Mouse (Mus musculus): ENCODE data around the gene Arhgap45. TPM values are rescaled to one million over a fixed set of nuclear protein-coding genes. Genes with fewer than 3 reads are reported as not detected.
A peak's percentile ranks its signal among the peaks of the same experiment; 100 is the strongest.

Gene Arhgap45
- polyA plus RNA-seq, 1 experiment from 2014 or later, result 2.0 TPM

- no peaks in the 10 kb centered on the region for H3K9me3 ChIP-seq (ENCODE audit: control insufficient read depth, low read length)
- H3K4me2 ChIP-seq (replicated peaks; ENCODE audit: low read depth), result no peak overlapping the region
- ATAC-seq (ENCODE audit: low FRiP score, low TSS enrichment) (no peak), DNase-seq (ENCODE audit: low spot score) (no peak)
- no peak overlapping the region for H3K27ac ChIP-seq (replicated peaks)
- no peak overlapping the region for H3K9ac ChIP-seq (ENCODE audit: low read length)
- H3K36me3 ChIP-seq (ENCODE audit: control insufficient read depth, insufficient read depth, low read length), result peaks cover 35% of the 10 kb centered on the region
- no peaks in the 10 kb centered on the region for H3K27me3 ChIP-seq (ENCODE audit: control insufficient read depth, insufficient read depth, low read length)
- no peaks in the 10 kb centered on the region for H3K4me1 ChIP-seq (replicated peaks; ENCODE audit: control insufficient read depth, insufficient read depth)
- WGBS, result 73% methylated on average over 23 of the region's 23 CpGs
- no peak overlapping the region for H3K4me3 ChIP-seq (ENCODE audit: low read depth, low read length)
- TF ChIP-seq CTCF (IDR thresholded peaks at IDR 0.05; ENCODE audit: low read depth) (peak; percentile 55), EP300 (optimal IDR thresholded peaks at IDR 0.05) (no peak)
These were observed 47.6 kb downstream of the Arhgap45 start for GRCm38 (mm10) chr10:80063877-80064650.

GRCm38 (mm10) chr10:80069251-80069650 is 52.8 kb downstream of the Arhgap45 start:
- peaks cover 9% of the 10 kb centered on the region for H3K36me3 ChIP-seq (ENCODE audit: control insufficient read depth, insufficient read depth, low read length)
- H3K9ac ChIP-seq (ENCODE audit: low read length), result no peak overlapping the region
- DNase-seq (ENCODE audit: low spot score), result no peak
- no peak overlapping the region for H3K27ac ChIP-seq (replicated peaks)
- H3K4me1 ChIP-seq (replicated peaks; ENCODE audit: control insufficient read depth, insufficient read depth), result peaks cover 13% of the 10 kb centered on the region
- H3K4me2 ChIP-seq (replicated peaks; ENCODE audit: low read depth), result no peak overlapping the region
- WGBS, result 91% methylated on average over 6 of the region's 7 CpGs
- no peak overlapping the region for H3K4me3 ChIP-seq (ENCODE audit: low read depth, low read length)
- no peaks in the 10 kb centered on the region for H3K27me3 ChIP-seq (ENCODE audit: control insufficient read depth, insufficient read depth, low read length)
- no peaks in the 10 kb centered on the region for H3K9me3 ChIP-seq (ENCODE audit: control insufficient read depth, low read length)
- no peak for ATAC-seq (ENCODE audit: low FRiP score, low TSS enrichment)
- TF ChIP-seq EP300 (optimal IDR thresholded peaks at IDR 0.05) (no peak), CTCF (IDR thresholded peaks at IDR 0.05; ENCODE audit: low read depth) (no peak)

- TF ChIP-seq EP300 (optimal IDR thresholded peaks at IDR 0.05) (no peak), CTCF (IDR thresholded peaks at IDR 0.05; ENCODE audit: low read depth) (no peak)
- ATAC-seq (ENCODE audit: low FRiP score, low TSS enrichment), result no peak
- no peaks in the 10 kb centered on the region for H3K9me3 ChIP-seq (ENCODE audit: control insufficient read depth, low read length)
- no peak overlapping the region for H3K4me3 ChIP-seq (ENCODE audit: low read depth, low read length)
- H3K9ac ChIP-seq (ENCODE audit: low read length), result no peak overlapping the region
- peak overlapping the region; percentile 94; the same call in 1 of the 2 replicates for H3K27ac ChIP-seq (replicated peaks)
- H3K27me3 ChIP-seq (ENCODE audit: control insufficient read depth, insufficient read depth, low read length), result no peaks in the 10 kb centered on the region
- peaks cover 16% of the 10 kb centered on the region for H3K4me1 ChIP-seq (replicated peaks; ENCODE audit: control insufficient read depth, insufficient read depth)
- H3K4me2 ChIP-seq (replicated peaks; ENCODE audit: low read depth), result no peak overlapping the region
- H3K36me3 ChIP-seq (ENCODE audit: control insufficient read depth, insufficient read depth, low read length), result peaks cover 7% of the 10 kb centered on the region; the same call in 1 of the 2 replicates
- no peak for DNase-seq (ENCODE audit: low spot score)
- 94% methylated on average over 4 of the region's 4 CpGs for WGBS
These were observed 53.5 kb downstream of the Arhgap45 start for GRCm38 (mm10) chr10:80069948-80070450.

- H3K4me2 ChIP-seq (replicated peaks; ENCODE audit: low read depth), result 0 out of 2 replicates have a peak overlapping the region, but pooled peaks have one; percentile 27
- H3K36me3 ChIP-seq (ENCODE audit: control insufficient read depth, insufficient read depth, low read length), result peaks cover 7% of the 10 kb centered on the region; the same call in 1 of the 2 replicates
- no peaks in the 10 kb centered on the region for H3K9me3 ChIP-seq (ENCODE audit: control insufficient read depth, low read length)
- DNase-seq (ENCODE audit: low spot score), result peak; percentile 88
- ATAC-seq (ENCODE audit: low FRiP score, low TSS enrichment), result peak; percentile 82
- no peaks in the 10 kb centered on the region for H3K27me3 ChIP-seq (ENCODE audit: control insufficient read depth, insufficient read depth, low read length)
- peak overlapping the region; percentile 94 for H3K27ac ChIP-seq (replicated peaks)
- H3K4me1 ChIP-seq (replicated peaks; ENCODE audit: control insufficient read depth, insufficient read depth), result peaks cover 17% of the 10 kb centered on the region
- 38% methylated on average over 9 of the region's 9 CpGs for WGBS
- peak overlapping the region; percentile 38; the same call in 1 of the 2 replicates for H3K9ac ChIP-seq (ENCODE audit: low read length)
- no peak overlapping the region for H3K4me3 ChIP-seq (ENCODE audit: low read depth, low read length)
- TF ChIP-seq EP300 (optimal IDR thresholded peaks at IDR 0.05) (peak; percentile 16), CTCF (IDR thresholded peaks at IDR 0.05; ENCODE audit: low read depth) (no peak; the same call in 1 of the 2 replicates)
These were observed 54.5 kb downstream of the Arhgap45 start for GRCm38 (mm10) chr10:80070837-80071515.

GRCm38 (mm10) chr10:80071516-80071900 is 55.1 kb downstream of the Arhgap45 start:
- Histone ChIP-seq H3K4me3 (ENCODE audit: low read depth, low read length) (no peak overlapping the region), H3K9me3 (ENCODE audit: control insufficient read depth, low read length) (no peaks in the 10 kb centered on the region), H3K27me3 (ENCODE audit: control insufficient read depth, insufficient read depth, low read length) (no peaks in the 10 kb centered on the region), H3K27ac (replicated peaks) (peak overlapping the region; percentile 94), H3K9ac (ENCODE audit: low read length) (peak overlapping the region; percentile 38; the same call in 1 of the 2 replicates), H3K4me1 (replicated peaks; ENCODE audit: control insufficient read depth, insufficient read depth) (peaks cover 17% of the 10 kb centered on the region), H3K36me3 (ENCODE audit: control insufficient read depth, insufficient read depth, low read length) (peaks cover 7% of the 10 kb centered on the region; the same call in 1 of the 2 replicates), H3K4me2 (replicated peaks; ENCODE audit: low read depth) (0 out of 2 replicates have a peak overlapping the region, but pooled peaks have one; percentile 27)
- WGBS, result 55% methylated on average over 3 of the region's 3 CpGs
- no peak for TF ChIP-seq EP300 (optimal IDR thresholded peaks at IDR 0.05)
- no peak; the same call in 1 of the 2 replicates for TF ChIP-seq CTCF (IDR thresholded peaks at IDR 0.05; ENCODE audit: low read depth)
- no peak for ATAC-seq (ENCODE audit: low FRiP score, low TSS enrichment)
- no peak for DNase-seq (ENCODE audit: low spot score)

Data from stomach, postnatal 0 days (tissue).